Mouse (Mus musculus) megakaryocyte, adult 5-6 weeks (primary cell): ENCODE data around the gene Ggnbp2. TPM values are rescaled to one million over a fixed set of nuclear protein-coding genes. Genes with fewer than 3 reads are reported as not detected.

Source experiments
- total RNA-seq, 2 experiments: library from RNA; stranded (forward) in 1 of 2; stranded (reverse) in 1 of 2; fragments of 153-499, 151-499 nt in 1 of 2; fragments of 221-1000, 200-1000 nt in 1 of 2; gene quantifications; 2 replicates each; pipeline versions ENCODE4 v1.2.3 to v1.2.4; 2015 to 2017

The Ggnbp2 gene
- total RNA-seq, 2 experiments from 2014 or later, result 129 to 164 TPM

Other genes with a start within 250 kb of the Ggnbp2 start
- 2.5 and 6.6 TPM in 2 replicates for gene Mrm1, start 51.3 kb downstream of the Ggnbp2 start, total RNA-seq (2015)
- gene Mrm1, start 51.3 kb downstream of the Ggnbp2 start, total RNA-seq (2017), result 4.2 and 5.8 TPM in 2 replicates
- gene Dhrs11, start 41.8 kb downstream of the Ggnbp2 start, total RNA-seq (2015), result 24.0 and 26.1 TPM in 2 replicates
- 10.2 and 15.0 TPM in 2 replicates for gene Dhrs11, start 41.8 kb downstream of the Ggnbp2 start, total RNA-seq (2017)
- gene Myo19, start 9.3 kb upstream of the Ggnbp2 start, total RNA-seq (2015), result 1.2 and 2.1 TPM in 2 replicates
- 1.4 and 2.8 TPM in 2 replicates for gene Myo19, start 9.3 kb upstream of the Ggnbp2 start, total RNA-seq (2017)
- gene Pigw, start 9.5 kb upstream of the Ggnbp2 start, total RNA-seq (2015), result 2.1 and 2.8 TPM in 2 replicates
- gene Pigw, start 9.5 kb upstream of the Ggnbp2 start, total RNA-seq (2017), result 3.3 and 3.6 TPM in 2 replicates
- 20.8 and 21.8 TPM in 2 replicates for gene Znhit3, start 45.5 kb upstream of the Ggnbp2 start, total RNA-seq (2015)
- gene Znhit3, start 45.5 kb upstream of the Ggnbp2 start, total RNA-seq (2017), result 14.6 and 14.9 TPM in 2 replicates
- not detected in 2 replicates for gene Car4, start 87.0 kb upstream of the Ggnbp2 start, total RNA-seq (2015)
- not detected in 2 replicates for gene Car4, start 87.0 kb upstream of the Ggnbp2 start, total RNA-seq (2017)